Mouse (Mus musculus): ENCODE measurements around the gene Shroom1. TPM values are rescaled to one million over a fixed set of nuclear protein-coding genes. Genes with fewer than 3 reads are reported as not detected.

Shroom1 gene
- polyA plus RNA-seq, 1 experiment from 2014 or later = 2.4 TPM

DNA sequence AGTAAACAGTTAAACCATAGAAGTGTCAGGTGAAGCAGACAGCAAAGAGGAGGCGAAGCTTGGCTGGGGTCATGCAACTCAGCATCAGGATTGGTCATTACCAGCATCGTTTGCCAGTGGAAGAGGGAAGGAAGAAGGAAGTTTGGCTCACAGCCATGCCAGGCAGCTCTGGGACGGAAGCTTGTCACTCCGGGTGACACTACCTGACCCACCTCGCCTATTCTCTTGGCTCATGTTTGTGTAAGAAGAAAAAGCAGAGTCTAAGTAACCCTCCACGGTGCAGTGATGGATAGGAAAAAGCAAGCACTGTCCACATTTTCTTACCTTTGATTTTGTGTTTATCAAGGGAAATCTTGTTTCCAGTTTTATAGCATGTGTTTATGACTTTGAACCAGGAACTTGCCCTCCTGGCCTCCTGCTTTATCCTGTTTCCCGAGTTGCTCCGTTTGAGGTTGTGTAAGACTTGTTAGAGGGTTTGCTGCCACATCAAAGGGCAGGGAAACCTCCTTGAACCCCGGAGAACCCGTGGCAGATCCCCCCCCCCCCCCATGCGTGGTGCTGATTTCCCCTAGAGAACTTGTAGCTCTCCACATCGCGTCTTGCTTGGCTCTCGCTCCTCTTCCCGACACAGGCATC is 6.8 kb upstream of the Shroom1 start:
- H3K4me1 ChIP-seq = no peaks in the 10 kb centered on the region
- H3K27ac ChIP-seq (replicated peaks) = no peak overlapping the region
- H3K4me2 ChIP-seq (replicated peaks) = no peak overlapping the region
- no peak overlapping the region for H3K9ac ChIP-seq (replicated peaks)
- H3K4me3 ChIP-seq = no peak overlapping the region
- peaks cover 13% of the 10 kb centered on the region for H3K27me3 ChIP-seq
- no peaks in the 10 kb centered on the region for H3K9me3 ChIP-seq
- 65% methylated on average over 15 of the region's 15 CpGs for WGBS
- ATAC-seq (ENCODE audit: low FRiP score, low read depth) = no peak
- H3K36me3 ChIP-seq = no peaks in the 10 kb centered on the region

- Histone ChIP-seq H3K9ac (replicated peaks) (no peak overlapping the region), H3K4me1 (no peaks in the 10 kb centered on the region), H3K27me3 (peaks cover 23% of the 10 kb centered on the region), H3K27ac (replicated peaks) (no peak overlapping the region), H3K9me3 (no peaks in the 10 kb centered on the region), H3K4me2 (replicated peaks) (no peak overlapping the region), H3K36me3 (no peaks in the 10 kb centered on the region), H3K4me3 (no peak overlapping the region)
- 80% methylated on average over 2 of the region's 2 CpGs for WGBS
- ATAC-seq (ENCODE audit: low FRiP score, low read depth) = no peak
Observed at GRCm38 (mm10) chr11:53451361-53451760, 5.6 kb upstream of the Shroom1 start.

DNA sequence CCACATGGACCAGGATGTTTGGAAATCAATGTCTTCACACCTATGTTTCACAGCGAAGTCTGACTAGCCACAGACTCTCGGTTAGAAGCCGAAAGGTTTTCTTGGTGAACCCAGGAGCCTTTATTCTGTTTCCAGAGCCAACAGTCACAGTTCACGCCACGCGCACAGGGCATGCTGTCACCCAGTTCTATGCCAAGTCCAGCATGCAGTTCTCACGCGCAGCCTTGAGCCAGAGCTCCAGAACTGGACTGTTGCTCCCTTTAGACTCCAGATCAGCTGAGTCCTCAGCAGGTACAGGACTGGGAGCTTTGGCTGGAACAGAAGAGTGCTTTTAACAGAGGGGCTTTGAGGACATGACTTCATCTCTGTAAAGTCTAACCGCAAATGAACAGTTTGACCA is 4.6 kb upstream of the Shroom1 start:
- H3K27me3 ChIP-seq = peaks cover 34% of the 10 kb centered on the region
- H3K9ac ChIP-seq (replicated peaks) = no peak overlapping the region
- no peak overlapping the region for H3K4me3 ChIP-seq
- no peak overlapping the region for H3K27ac ChIP-seq (replicated peaks)
- no peak for ATAC-seq (ENCODE audit: low FRiP score, low read depth)
- 94% methylated on average over 9 of the region's 9 CpGs for WGBS
- no peak overlapping the region for H3K4me2 ChIP-seq (replicated peaks)
- no peaks in the 10 kb centered on the region for H3K36me3 ChIP-seq
- peaks cover 7% of the 10 kb centered on the region; the same call in 1 of the 2 replicates for H3K4me1 ChIP-seq
- H3K9me3 ChIP-seq = no peaks in the 10 kb centered on the region

DNA sequence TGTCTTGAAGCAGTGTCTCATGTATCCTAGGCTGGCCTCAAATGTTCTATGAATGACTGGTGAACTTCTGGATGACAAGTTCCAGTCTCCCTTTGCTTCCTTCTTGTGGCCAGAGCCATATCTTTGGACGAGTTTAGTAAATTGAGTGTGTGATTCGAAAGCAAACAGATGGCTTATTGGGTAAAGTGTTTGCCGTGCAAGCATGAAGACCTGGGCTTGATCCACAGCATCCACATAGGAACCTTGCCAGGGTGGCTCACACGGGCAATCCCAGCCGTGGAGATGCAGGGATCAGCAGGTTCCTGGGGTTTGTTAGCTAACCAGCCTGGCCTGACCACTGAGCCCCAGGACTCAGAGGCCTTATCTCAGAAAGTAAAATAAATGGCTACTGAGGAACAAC is 4.0 kb upstream of the Shroom1 start:
- Histone ChIP-seq H3K36me3 (no peaks in the 10 kb centered on the region), H3K9me3 (no peaks in the 10 kb centered on the region), H3K9ac (replicated peaks) (no peak overlapping the region), H3K27ac (replicated peaks) (no peak overlapping the region), H3K4me3 (no peak overlapping the region), H3K4me1 (peaks cover 8% of the 10 kb centered on the region; the same call in 1 of the 2 replicates), H3K4me2 (replicated peaks) (no peak overlapping the region), H3K27me3 (peaks cover 40% of the 10 kb centered on the region)
- 86% methylated on average over 5 of the region's 5 CpGs for WGBS
- ATAC-seq (ENCODE audit: low FRiP score, low read depth) = no peak

DNA sequence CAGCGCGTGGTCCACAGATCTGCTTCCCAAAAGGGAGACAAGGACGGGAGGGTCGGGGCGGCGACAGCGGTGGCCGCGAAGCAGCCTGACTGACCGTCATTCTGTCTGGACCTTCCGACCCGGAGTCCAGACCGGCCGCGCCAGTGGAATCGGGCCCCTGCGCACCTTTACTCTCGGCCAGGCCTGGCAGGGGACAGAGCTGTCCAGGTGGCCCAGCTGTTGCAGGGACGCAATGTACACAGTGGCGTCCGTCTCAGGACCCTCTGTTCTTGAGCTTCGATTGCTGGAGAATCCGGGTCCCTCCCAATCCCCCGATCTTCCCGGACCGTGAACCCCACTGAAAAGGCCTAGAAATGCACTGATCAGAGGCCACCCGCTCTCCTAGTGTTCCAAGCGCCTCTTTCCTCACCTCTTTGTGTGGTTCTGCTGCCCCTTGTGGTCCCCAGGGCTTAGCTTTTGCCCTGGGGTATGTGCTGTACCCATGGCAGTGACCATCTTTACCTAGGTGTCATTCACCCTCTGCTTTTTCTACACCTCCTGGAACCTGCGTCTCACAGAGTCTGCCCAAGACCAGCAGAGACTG is 458 bp downstream of the Shroom1 start:
- 7% methylated on average over 29 of the region's 29 CpGs for WGBS
- peak overlapping the region; percentile 81 for H3K4me2 ChIP-seq (replicated peaks)
- peaks cover 75% of the 10 kb centered on the region for H3K27me3 ChIP-seq
- no peaks in the 10 kb centered on the region for H3K9me3 ChIP-seq
- 0 out of 2 replicates have a peak, but pooled peaks have one; percentile 9 for ATAC-seq (ENCODE audit: low FRiP score, low read depth)
- no peak overlapping the region for H3K27ac ChIP-seq (replicated peaks)
- peaks cover 8% of the 10 kb centered on the region; the same call in 1 of the 2 replicates for H3K4me1 ChIP-seq
- peak overlapping the region; percentile 49 for H3K9ac ChIP-seq (replicated peaks)
- no peaks in the 10 kb centered on the region for H3K36me3 ChIP-seq
- peak overlapping the region; percentile 49 for H3K4me3 ChIP-seq

DNA sequence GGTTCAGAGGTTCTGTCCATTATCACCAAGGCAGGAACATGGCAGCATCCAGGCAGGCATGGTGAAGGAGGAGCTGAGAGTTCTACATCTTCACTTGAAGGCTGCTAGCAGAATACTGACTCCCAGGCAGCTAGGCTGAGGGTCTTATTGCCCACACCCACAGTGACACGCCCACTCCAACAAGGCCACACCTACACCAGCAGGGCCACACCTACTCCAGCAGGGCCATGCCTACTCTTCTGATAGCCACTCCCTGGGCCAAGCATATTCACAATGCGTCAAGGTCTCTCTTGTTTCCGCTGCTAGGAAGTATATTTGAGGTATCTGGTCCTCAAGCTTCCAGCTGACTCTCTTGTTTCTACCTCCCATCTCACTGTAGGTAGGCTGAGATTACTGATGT is 2.0 kb downstream of the Shroom1 start:
- H3K4me3 ChIP-seq = no peak overlapping the region
- H3K27me3 ChIP-seq = peaks cover 90% of the 10 kb centered on the region
- 66% methylated on average over 3 of the region's 3 CpGs for WGBS
- peaks cover 18% of the 10 kb centered on the region for H3K4me1 ChIP-seq
- H3K9ac ChIP-seq (replicated peaks) = no peak overlapping the region
- no peak for ATAC-seq (ENCODE audit: low FRiP score, low read depth)
- no peak overlapping the region for H3K27ac ChIP-seq (replicated peaks)
- no peak overlapping the region for H3K4me2 ChIP-seq (replicated peaks)
- no peaks in the 10 kb centered on the region for H3K9me3 ChIP-seq
- no peaks in the 10 kb centered on the region for H3K36me3 ChIP-seq

GRCm38 (mm10) chr11:53460192-53460591 is 3.2 kb downstream of the Shroom1 start:
- Histone ChIP-seq H3K27me3 (peaks cover 93% of the 10 kb centered on the region), H3K36me3 (no peaks in the 10 kb centered on the region), H3K4me3 (no peak overlapping the region), H3K4me1 (peaks cover 18% of the 10 kb centered on the region), H3K4me2 (replicated peaks) (no peak overlapping the region), H3K27ac (replicated peaks) (no peak overlapping the region), H3K9me3 (no peaks in the 10 kb centered on the region), H3K9ac (replicated peaks) (no peak overlapping the region)
- 81% methylated on average over 3 of the region's 3 CpGs for WGBS
- no peak for ATAC-seq (ENCODE audit: low FRiP score, low read depth)

GRCm38 (mm10) chr11:53461727-53462126 is 4.7 kb downstream of the Shroom1 start:
- Histone ChIP-seq H3K4me1 (peaks cover 24% of the 10 kb centered on the region), H3K36me3 (no peaks in the 10 kb centered on the region), H3K4me3 (no peak overlapping the region), H3K9ac (replicated peaks) (no peak overlapping the region), H3K9me3 (no peaks in the 10 kb centered on the region), H3K27ac (replicated peaks) (no peak overlapping the region), H3K27me3 (peaks cover 95% of the 10 kb centered on the region), H3K4me2 (replicated peaks) (no peak overlapping the region)
- 25% methylated on average over 5 of the region's 5 CpGs for WGBS
- ATAC-seq (ENCODE audit: low FRiP score, low read depth) = no peak

DNA sequence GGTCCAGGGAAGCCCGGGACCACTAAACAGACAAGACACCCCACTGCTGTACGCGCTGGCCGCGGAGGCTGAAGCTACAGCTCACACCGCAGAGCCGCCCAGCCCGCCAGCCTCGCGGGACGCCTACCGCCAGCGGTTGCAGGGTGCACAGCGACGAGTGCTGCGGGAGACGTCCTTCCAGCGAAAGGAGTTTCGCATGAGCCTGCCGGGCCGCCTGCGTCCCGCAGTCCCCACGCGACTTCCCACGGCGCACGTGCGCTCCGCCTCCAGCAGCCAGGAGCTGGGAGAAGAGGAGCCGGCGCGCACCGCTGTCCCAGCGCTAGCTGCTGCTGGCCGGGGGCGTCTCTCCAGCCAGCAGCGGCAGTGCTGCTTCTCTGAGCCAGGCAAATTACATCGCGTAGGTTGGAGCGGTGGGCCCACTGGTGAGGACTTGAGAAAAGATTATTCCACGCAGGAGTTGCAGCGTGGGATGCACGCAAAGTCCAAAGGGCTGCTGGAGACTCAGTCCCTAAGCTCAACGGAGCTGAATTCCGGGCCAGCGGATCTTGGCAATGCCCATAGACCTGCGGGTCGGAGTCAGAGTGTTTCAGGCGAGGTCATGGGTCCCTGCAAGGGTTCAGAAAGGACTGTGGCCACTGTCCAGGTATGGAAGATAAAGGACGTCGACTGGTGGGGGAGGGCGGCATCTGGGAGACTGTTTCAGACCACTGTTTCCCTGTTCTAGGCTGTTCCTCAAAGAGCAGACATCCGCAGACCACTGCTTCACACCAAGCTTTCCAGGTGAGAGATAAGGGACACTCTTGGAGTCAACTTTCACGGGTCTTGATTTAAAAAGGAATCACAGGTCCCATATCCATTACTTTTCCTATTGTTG is 6.8 kb downstream of the Shroom1 start:
- H3K27ac ChIP-seq (replicated peaks) = no peak overlapping the region
- no peaks in the 10 kb centered on the region for H3K9me3 ChIP-seq
- peak overlapping the region; percentile 46 for H3K4me3 ChIP-seq
- peak overlapping the region; percentile 43 for H3K9ac ChIP-seq (replicated peaks)
- 6% methylated on average over 55 of the region's 55 CpGs for WGBS
- peaks cover 18% of the 10 kb centered on the region for H3K4me1 ChIP-seq
- peaks cover 95% of the 10 kb centered on the region for H3K27me3 ChIP-seq
- H3K36me3 ChIP-seq = no peaks in the 10 kb centered on the region
- ATAC-seq (ENCODE audit: low FRiP score, low read depth) = no peak
- peak overlapping the region; percentile 79 for H3K4me2 ChIP-seq (replicated peaks)

GRCm38 (mm10) chr11:53466231-53466971 is 9.4 kb downstream of the Shroom1 start:
- no peaks in the 10 kb centered on the region for H3K9me3 ChIP-seq
- peak overlapping the region; percentile 49 for H3K4me2 ChIP-seq (replicated peaks)
- no peak overlapping the region for H3K27ac ChIP-seq (replicated peaks)
- peak; percentile 55; the same call in 1 of the 2 replicates for ATAC-seq (ENCODE audit: low FRiP score, low read depth)
- peaks cover 39% of the 10 kb centered on the region for H3K4me1 ChIP-seq
- WGBS = 5% methylated on average over 40 of the region's 40 CpGs
- H3K4me3 ChIP-seq = peak overlapping the region; percentile 28
- H3K36me3 ChIP-seq = no peaks in the 10 kb centered on the region
- 0 out of 2 replicates have a peak overlapping the region, but pooled peaks have one; percentile 39 for H3K9ac ChIP-seq (replicated peaks)
- H3K27me3 ChIP-seq = peaks cover 95% of the 10 kb centered on the region

DNA sequence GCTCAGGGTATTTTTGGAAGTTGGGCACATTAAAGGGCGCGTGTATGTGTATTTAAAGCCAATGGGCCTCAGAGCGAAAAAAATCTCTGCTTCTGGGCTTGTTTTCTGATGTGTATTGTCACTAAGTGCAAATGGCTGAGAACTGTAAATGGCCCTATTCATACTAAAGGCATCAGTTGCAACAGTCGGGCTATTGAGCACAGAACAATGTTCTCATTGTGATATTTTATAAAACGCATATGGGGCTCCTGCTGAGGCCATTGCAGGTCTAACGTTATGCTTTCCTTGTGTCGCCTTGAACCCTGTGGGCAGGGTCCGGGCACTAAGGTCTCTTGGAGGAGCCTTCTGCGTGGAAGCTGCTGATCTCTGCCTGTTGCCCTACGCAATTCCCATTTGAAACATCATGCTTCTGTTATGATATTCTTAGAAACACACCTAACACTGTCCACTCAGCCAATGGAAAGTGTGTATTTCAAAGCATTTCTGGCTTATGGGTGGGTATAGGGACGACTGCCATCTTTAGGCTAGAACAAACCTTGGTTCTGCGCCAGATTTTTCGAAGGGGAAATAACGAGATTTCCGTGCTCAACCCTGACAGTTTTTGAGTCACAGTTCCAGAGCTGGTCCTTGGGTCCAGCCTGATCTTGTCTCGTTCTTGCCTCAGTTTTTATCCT is 12.4 kb downstream of the Shroom1 start:
- Histone ChIP-seq H3K27me3 (peaks cover 90% of the 10 kb centered on the region), H3K4me2 (replicated peaks) (peak overlapping the region; percentile 51), H3K9ac (replicated peaks) (no peak overlapping the region), H3K4me3 (no peak overlapping the region), H3K4me1 (peaks cover 29% of the 10 kb centered on the region), H3K36me3 (no peaks in the 10 kb centered on the region), H3K9me3 (no peaks in the 10 kb centered on the region), H3K27ac (replicated peaks) (no peak overlapping the region)
- ATAC-seq (ENCODE audit: low FRiP score, low read depth) = no peak
- WGBS = 45% methylated on average over 16 of the region's 16 CpGs

Measured in midbrain, embryonic 12.5 days (tissue).